17 mouse cellular contexts compared by ENCODE assay signal in the genomic region with DNA sequence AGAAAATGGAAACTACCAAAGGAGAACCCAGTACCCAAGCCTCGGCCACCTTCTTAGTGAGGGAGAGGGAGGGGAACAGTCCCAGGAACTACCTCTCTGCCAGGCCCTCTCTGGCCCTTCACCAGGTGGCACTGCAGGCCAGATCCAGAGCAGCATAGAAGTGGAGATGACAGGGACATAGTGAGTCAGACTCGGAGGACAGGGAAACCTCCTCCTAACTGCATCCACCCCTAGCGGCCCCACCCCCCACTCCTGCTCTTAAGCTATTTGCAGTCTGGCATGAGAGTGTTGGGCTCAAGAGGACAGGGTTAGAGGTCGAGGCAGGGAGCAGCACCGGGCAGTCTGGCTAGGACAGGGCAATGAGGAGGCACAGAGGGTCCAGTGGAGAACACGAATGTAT. TPM values are rescaled to one million over a fixed set of nuclear protein-coding genes. Genes with fewer than 3 reads are reported as not detected.
A peak's percentile ranks its signal among the peaks of the same experiment; 100 is the strongest.
DNase-seq lines count a peak whose midpoint lies in the region; ATAC-seq and TF ChIP-seq lines count a peak whose summit lies in the region.
"Had no signal": no experiment of that assay in that cellular context is flagged by ENCODE, and none has a peak within 500 bp of the region (broad histone marks: within the 10 kb centered on the region; RNA-seq: fewer than 3 reads in every experiment).

No protein-coding gene starts in this region.

- no peak for TF ChIP-seq EP300 in MEL (IDR thresholded peaks at IDR 0.05; ENCODE audit: low read depth in 1 of 2, low read length in 2 of 2)

- H3K9ac ChIP-seq in kidney, postnatal 0 days (ENCODE audit: low read depth, low read length) = no peak overlapping the region
- H3K9ac ChIP-seq in MEL (ENCODE audit: control insufficient read depth, low read depth, low read length, poor library complexity, severe bottlenecking) = no peak overlapping the region
- H3K9ac ChIP-seq in liver, adult 2 months (ENCODE audit: low read depth, low read length) = no peak overlapping the region
- H3K9ac ChIP-seq: embryonic facial prominence, embryonic 15.5 days; hindbrain, embryonic 13.5 days; limb, embryonic 12.5 days had no signal

- peaks cover 18% of the 10 kb centered on the region for H3K36me3 ChIP-seq in kidney, postnatal 0 days (ENCODE audit: insufficient read depth, low read length)
- H3K36me3 ChIP-seq in MEL (ENCODE audit: control insufficient read depth in 1 of 2, insufficient read depth in 2 of 2, low read length in 2 of 2) = no peaks in the 10 kb centered on the region; a peak in 1 of 4 replicates
- no peaks in the 10 kb centered on the region for H3K36me3 ChIP-seq in liver, adult 2 months (ENCODE audit: control insufficient read depth, insufficient read depth, low read length)

- H3K4me1 ChIP-seq in kidney, postnatal 0 days (replicated peaks; ENCODE audit: insufficient read depth, low read length) = peaks cover 11% of the 10 kb centered on the region; the same call in 1 of the 2 replicates
- H3K4me1 ChIP-seq in MEL (ENCODE audit: control insufficient read depth in 1 of 2, insufficient read depth in 2 of 2, low read length in 2 of 2) = peaks cover 0 to 4% of the 10 kb centered on the region in 2 experiments; a peak in 1 of 4 replicates
- H3K4me1 ChIP-seq in liver, adult 2 months (ENCODE audit: control insufficient read depth, insufficient read depth, low read length) = no peaks in the 10 kb centered on the region; the same call in 1 of the 2 replicates

- no peaks in the 10 kb centered on the region for H3K27me3 ChIP-seq in kidney, postnatal 0 days (ENCODE audit: insufficient read depth, low read length)
- no peaks in the 10 kb centered on the region for H3K27me3 ChIP-seq in MEL (ENCODE audit: control insufficient read depth in 1 of 2, insufficient read depth in 2 of 2, low read length in 2 of 2)
- H3K27me3 ChIP-seq in liver, adult 2 months (ENCODE audit: control insufficient read depth, insufficient read depth, low read length) = peaks cover 4% of the 10 kb centered on the region; the same call in 1 of the 2 replicates
- H3K27me3 ChIP-seq: Patski had no signal

- H3K27ac ChIP-seq in kidney, postnatal 0 days = no peak overlapping the region
- no peak overlapping the region for H3K27ac ChIP-seq in MEL (ENCODE audit: control insufficient read depth, low read depth, low read length)
- no peak overlapping the region for H3K27ac ChIP-seq in liver, adult 2 months (replicated peaks; ENCODE audit: insufficient read depth, low read depth, low read length)
- H3K27ac ChIP-seq: embryonic facial prominence, embryonic 15.5 days; hindbrain, embryonic 13.5 days; limb, embryonic 12.5 days; macrophage had no signal

- H3K4me2 ChIP-seq in kidney, postnatal 0 days (ENCODE audit: low read length) = no peak overlapping the region
- H3K4me2 ChIP-seq: embryonic facial prominence, embryonic 15.5 days; hindbrain, embryonic 13.5 days; limb, embryonic 12.5 days had no signal

- TF ChIP-seq RAD21 in MEL (IDR thresholded peaks at IDR 0.05; ENCODE audit: low read depth, low read length) = no peak

- peak; percentile 38 for TF ChIP-seq CTCF in kidney, postnatal 0 days (IDR thresholded peaks at IDR 0.05; ENCODE audit: low read depth)
- TF ChIP-seq CTCF in MEL (IDR thresholded peaks at IDR 0.05 in 2 of 3, conservative IDR thresholded peaks at IDR 0.05 in 1 of 3; ENCODE audit: control insufficient read depth in 1 of 3, insufficient read depth in 1 of 3, low read depth in 2 of 3, low read length in 3 of 3, poor library complexity in 1 of 3, severe bottlenecking in 1 of 3) = peak in 2 of 3 experiments; percentile 9 to 24; a peak in 1 of 6 replicates
- 0 out of 2 replicates have a peak, but pooled peaks have one; percentile 10 for TF ChIP-seq CTCF in liver, adult 2 months (IDR thresholded peaks at IDR 0.05; ENCODE audit: low read depth, low read length)

- no peak overlapping the region for H3K4me3 ChIP-seq in kidney, postnatal 0 days (replicated peaks; ENCODE audit: low read depth, low read length)
- no peak overlapping the region for H3K4me3 ChIP-seq in MEL (ENCODE audit: control insufficient read depth in 1 of 2, insufficient read depth in 1 of 2, low read depth in 2 of 2, low read length in 2 of 2)
- H3K4me3 ChIP-seq in liver, adult 2 months (ENCODE audit: insufficient read depth, low read depth, low read length) = no peak overlapping the region
- H3K4me3 ChIP-seq: embryonic facial prominence, embryonic 15.5 days; hindbrain, embryonic 13.5 days; limb, embryonic 12.5 days had no signal

- no peak for TF ChIP-seq POLR2A in MEL (IDR thresholded peaks at IDR 0.05; ENCODE audit: control insufficient read depth in 1 of 2, insufficient read depth in 1 of 2, low read depth in 1 of 2, low read length in 2 of 2, poor library complexity in 1 of 2)
- no peak for TF ChIP-seq POLR2A in liver, adult 2 months (IDR thresholded peaks at IDR 0.05; ENCODE audit: extremely low read depth, insufficient read depth, low read length)

- DNase-seq in cerebellum, postnatal 10 days = peak; percentile 27 to 40
- no peak for DNase-seq in cerebellum, adult 8-10 months
- DNase-seq in kidney, postnatal 0 days (ENCODE audit: low spot score) = peak; percentile 29
- DNase-seq in kidney, adult 18-20 months = no peak
- no peak for DNase-seq in MEL (ENCODE audit: low read depth, low spot score)
- no peak for DNase-seq in liver, adult 2 months (ENCODE audit: extremely low read depth, low read depth, low spot score)
- DNase-seq in right cerebral cortex, adult 18-20 months = no peak
- DNase-seq in T-cell, adult 2 months (ENCODE audit: low spot score) = no peak
- DNase-seq: adrenal gland, postnatal 36 days; cerebellum, adult 11-12 months; kidney, postnatal 10 days; thymus, postnatal 14 days had no signal

- WGBS in kidney, postnatal 0 days = 32% methylated on average over 6 of the region's 6 CpGs
- 30% methylated on average over 6 of the region's 6 CpGs for WGBS in liver, adult 2 months

- no peaks in the 10 kb centered on the region for H3K79me2 ChIP-seq in MEL (ENCODE audit: control insufficient read depth, insufficient read depth, low read length, poor library complexity)
- no peaks in the 10 kb centered on the region for H3K79me2 ChIP-seq in liver, adult 2 months (ENCODE audit: control insufficient read depth, insufficient read depth, low read length)

- ATAC-seq in kidney, postnatal 0 days (replicated peaks; ENCODE audit: low FRiP score, low read depth) = no peak
- ATAC-seq: Patski had no signal

- no peaks in the 10 kb centered on the region for H3K9me3 ChIP-seq in kidney, postnatal 0 days (replicated peaks; ENCODE audit: low read length)
- H3K9me3 ChIP-seq in MEL (replicated peaks; ENCODE audit: insufficient read depth, low read length) = no peaks in the 10 kb centered on the region
- H3K9me3 ChIP-seq: embryonic facial prominence, embryonic 15.5 days; hindbrain, embryonic 13.5 days; limb, embryonic 12.5 days had no signal

TF ChIP-seq in MEL, 35 proteins besides CTCF, POLR2A, EP300 and RAD21:
- TF ChIP-seq E2F4 (IDR thresholded peaks at IDR 0.05; ENCODE audit: borderline replicate concordance, low read depth, low read length) = no peak
- no peak for TF ChIP-seq RCOR1 (IDR thresholded peaks at IDR 0.05; ENCODE audit: low read depth, low read length)
- TF ChIP-seq MAX (IDR thresholded peaks at IDR 0.05; ENCODE audit: low read length) = no peak
- no peak for TF ChIP-seq NELFE (IDR thresholded peaks at IDR 0.05; ENCODE audit: low read depth, low read length)
- TF ChIP-seq POLR2AphosphoS2 (IDR thresholded peaks at IDR 0.05; ENCODE audit: low read length) = no peak
- no peak for TF ChIP-seq ZMIZ1 (IDR thresholded peaks at IDR 0.05; ENCODE audit: low read depth, low read length)
- TF ChIP-seq MYB (IDR thresholded peaks at IDR 0.05; ENCODE audit: low read depth, low read length) = no peak
- TF ChIP-seq MXI1 (IDR thresholded peaks at IDR 0.05; ENCODE audit: low read depth, low read length) = no peak
- TF ChIP-seq USF2 (IDR thresholded peaks at IDR 0.05; ENCODE audit: borderline replicate concordance in 1 of 2, insufficient read depth in 1 of 2, low read depth in 1 of 2, low read length in 2 of 2) = no peak
- TF ChIP-seq ZNF384 (IDR thresholded peaks at IDR 0.05; ENCODE audit: low read depth, low read length) = no peak
- TF ChIP-seq MAFK (IDR thresholded peaks at IDR 0.05; ENCODE audit: borderline replicate concordance, low read depth, low read length) = no peak
- no peak for TF ChIP-seq JUND (IDR thresholded peaks at IDR 0.05; ENCODE audit: low read depth, low read length)
- TF ChIP-seq USF1 (IDR thresholded peaks at IDR 0.05; ENCODE audit: low read depth, low read length) = no peak
- TF ChIP-seq GATA1 (IDR thresholded peaks at IDR 0.05; ENCODE audit: low read depth, low read length) = no peak
- no peak for TF ChIP-seq ETS1 (IDR thresholded peaks at IDR 0.05; ENCODE audit: low read depth, low read length)
- TF ChIP-seq ZKSCAN1 (IDR thresholded peaks at IDR 0.05; ENCODE audit: low read depth, low read length) = no peak
- no peak for TF ChIP-seq MEF2A (IDR thresholded peaks at IDR 0.05; ENCODE audit: extremely low read depth, insufficient replicate concordance, low read depth, low read length, poor library complexity, severe bottlenecking)

RNA-seq across cellular contexts. Expression of a gene that starts 2.6 kb away (rescaled TPM):
- 2.6 and 3.6 TPM in 2 replicates for polyA plus RNA-seq in kidney, postnatal 0 days (2015; fragmentation: Nextera tagmentation; extraction: Ambion mirVana)
- total RNA-seq in MEL (2012; rRNA removed) = not detected in 2 replicates
- not detected for polyA plus RNA-seq in MEL (2012; ENCODE audit: insufficient read depth in 1 of 2, insufficient read length in 2 of 2, low read depth in 1 of 2, low replicate concordance in 2 of 2, missing spikeins in 1 of 2)
- total RNA-seq in liver, adult 2 months (2014; rRNA removed) = not detected in 2 replicates
- polyA plus RNA-seq in liver, adult 2 months (2012; rRNA removed) = 0.05 and 0.16 TPM in 2 replicates
- polyA plus RNA-seq: macrophage had no signal

RNA-seq across cellular contexts. Expression of a gene that starts 15.5 kb away (rescaled TPM):
- 269 and 299 TPM in 2 replicates for polyA plus RNA-seq in kidney, postnatal 0 days (2015; fragmentation: Nextera tagmentation; extraction: Ambion mirVana)
- total RNA-seq in MEL (2012; rRNA removed) = 4.7 and 4.9 TPM in 2 replicates
- polyA plus RNA-seq in MEL (2012; ENCODE audit: insufficient read depth in 1 of 2, insufficient read length in 2 of 2, low read depth in 1 of 2, low replicate concordance in 2 of 2, missing spikeins in 1 of 2) = 1 to 10 TPM in 1 of 2 experiments, not detected in 1; 9.5 TPM
- total RNA-seq in liver, adult 2 months (2014; rRNA removed) = 12.2 and 17.5 TPM in 2 replicates
- polyA plus RNA-seq in liver, adult 2 months (2012; rRNA removed) = 13.9 and 20.4 TPM in 2 replicates

Comparison
In these comparisons a context has a peak if more than half of its experiments do, and no peak if none do; other contexts are left out.
1. DNase-seq: peak in cerebellum, postnatal 10 days (2 of 2) and kidney, postnatal 0 days (single experiment); none in cerebellum, adult 8-10 months (single experiment), kidney, adult 18-20 months (single experiment), MEL (single experiment), liver, adult 2 months (single experiment), right cerebral cortex, adult 18-20 months (single experiment) and T-cell, adult 2 months (single experiment).
2. RNA of a gene that starts 15.5 kb away (polyA plus RNA-seq): 269 to 299 TPM in kidney, postnatal 0 days; 13.9 to 20.4 TPM in liver, adult 2 months and 9.5 TPM in MEL; every median in the first group is over 10 times any median in the second.
3. Peak in every context shown above with its lines, with median percentiles within 50 percentile points of each other: CTCF ChIP-seq.